Mouse (Mus musculus): Measurements from ENCODE around the gene Heatr3.
"Not testable (repeated sequence)": the region's sequence is repeated elsewhere in the genome, so short reads cannot be mapped to it uniquely, and the experiment has no call there.

The Heatr3 gene

GRCm38 (mm10) chr8:88198551-88198944 lies 60.9 kb downstream of the Heatr3 start:
- Histone ChIP-seq H3K4me1 (replicated peaks; ENCODE audit: low read depth, low read length) (peaks cover 25% of the 10 kb centered on the region), H3K36me3 (ENCODE audit: insufficient read depth, low read length) (peaks cover 30% of the 10 kb centered on the region), H3K9me3 (ENCODE audit: low read length) (no peaks in the 10 kb centered on the region), H3K4me3 (replicated peaks; ENCODE audit: low read length) (peak overlapping the region; percentile 87), H3K27me3 (ENCODE audit: insufficient read depth, low read length) (peaks cover 3% of the 10 kb centered on the region; the same call in 1 of the 2 replicates)
- no peak for TF ChIP-seq POU5F1 (IDR thresholded peaks at IDR 0.05; ENCODE audit: borderline replicate concordance, low read length)
- TF ChIP-seq NANOG (IDR thresholded peaks at IDR 0.05; ENCODE audit: borderline replicate concordance, low read length), result no peak
- no peak for TF ChIP-seq CTCF (conservative IDR thresholded peaks at IDR 0.05; ENCODE audit: low read length)

GRCm38 (mm10) chr8:88198945-88199571 lies 61.4 kb downstream of the Heatr3 start, which contains the start of gene Tent4b:
Gene Tent4b (plus strand): TSS chr8:88199213.
- Histone ChIP-seq H3K9me3 (ENCODE audit: low read length) (no peaks in the 10 kb centered on the region), H3K4me3 (replicated peaks; ENCODE audit: low read length) (peak within 1 kb of the TSS; percentile 87), H3K27me3 (ENCODE audit: insufficient read depth, low read length) (peaks cover 3% of the 10 kb centered on the region; the same call in 1 of the 2 replicates), H3K36me3 (ENCODE audit: insufficient read depth, low read length) (peaks cover 36% of the 10 kb centered on the region), H3K4me1 (replicated peaks; ENCODE audit: low read depth, low read length) (peaks cover 26% of the 10 kb centered on the region)
- no peak for TF ChIP-seq NANOG (IDR thresholded peaks at IDR 0.05; ENCODE audit: borderline replicate concordance, low read length)
- TF ChIP-seq POU5F1 (IDR thresholded peaks at IDR 0.05; ENCODE audit: borderline replicate concordance, low read length), result no peak
- TF ChIP-seq CTCF (conservative IDR thresholded peaks at IDR 0.05; ENCODE audit: low read length), result no peak

- H3K4me1 ChIP-seq (replicated peaks; ENCODE audit: low read depth, low read length), result peaks cover 35% of the 10 kb centered on the region
- H3K9me3 ChIP-seq (ENCODE audit: low read length), result no peaks in the 10 kb centered on the region
- H3K27me3 ChIP-seq (ENCODE audit: insufficient read depth, low read length), result peaks cover 3% of the 10 kb centered on the region; the same call in 1 of the 2 replicates
- peaks cover 44% of the 10 kb centered on the region for H3K36me3 ChIP-seq (ENCODE audit: insufficient read depth, low read length)
- H3K4me3 ChIP-seq (replicated peaks; ENCODE audit: low read length), result peak overlapping the region; percentile 87
- TF ChIP-seq NANOG (IDR thresholded peaks at IDR 0.05; ENCODE audit: borderline replicate concordance, low read length) (no peak), CTCF (conservative IDR thresholded peaks at IDR 0.05; ENCODE audit: low read length) (no peak), POU5F1 (IDR thresholded peaks at IDR 0.05; ENCODE audit: borderline replicate concordance, low read length) (no peak)
Measured at GRCm38 (mm10) chr8:88199700-88200601, 62.3 kb downstream of the Heatr3 start.

- peaks cover 52% of the 10 kb centered on the region for H3K36me3 ChIP-seq (ENCODE audit: insufficient read depth, low read length)
- peak overlapping the region; percentile 87 for H3K4me3 ChIP-seq (replicated peaks; ENCODE audit: low read length)
- TF ChIP-seq CTCF (conservative IDR thresholded peaks at IDR 0.05; ENCODE audit: low read length) (no peak), POU5F1 (IDR thresholded peaks at IDR 0.05; ENCODE audit: borderline replicate concordance, low read length) (no peak), NANOG (IDR thresholded peaks at IDR 0.05; ENCODE audit: borderline replicate concordance, low read length) (no peak)
- peaks cover 3% of the 10 kb centered on the region; the same call in 1 of the 2 replicates for H3K27me3 ChIP-seq (ENCODE audit: insufficient read depth, low read length)
- peaks cover 44% of the 10 kb centered on the region for H3K4me1 ChIP-seq (replicated peaks; ENCODE audit: low read depth, low read length)
- H3K9me3 ChIP-seq (ENCODE audit: low read length), result no peaks in the 10 kb centered on the region
Measured at GRCm38 (mm10) chr8:88200724-88201495, 63.3 kb downstream of the Heatr3 start.

- H3K4me1 ChIP-seq (replicated peaks; ENCODE audit: low read depth, low read length), result peaks cover 48% of the 10 kb centered on the region
- H3K4me3 ChIP-seq (replicated peaks; ENCODE audit: low read length), result no peak overlapping the region
- TF ChIP-seq POU5F1 (IDR thresholded peaks at IDR 0.05; ENCODE audit: borderline replicate concordance, low read length), result no peak
- TF ChIP-seq NANOG (IDR thresholded peaks at IDR 0.05; ENCODE audit: borderline replicate concordance, low read length), result no peak
- no peak for TF ChIP-seq CTCF (conservative IDR thresholded peaks at IDR 0.05; ENCODE audit: low read length)
- H3K9me3 ChIP-seq (ENCODE audit: low read length), result no peaks in the 10 kb centered on the region
- peaks cover 58% of the 10 kb centered on the region for H3K36me3 ChIP-seq (ENCODE audit: insufficient read depth, low read length)
- peaks cover 3% of the 10 kb centered on the region; the same call in 1 of the 2 replicates for H3K27me3 ChIP-seq (ENCODE audit: insufficient read depth, low read length)
Measured at GRCm38 (mm10) chr8:88201641-88202040, 64.0 kb downstream of the Heatr3 start.

GRCm38 (mm10) chr8:88206016-88206415 lies 68.4 kb downstream of the Heatr3 start:
- H3K36me3 ChIP-seq (ENCODE audit: insufficient read depth, low read length), result peaks cover 67% of the 10 kb centered on the region
- no peak for TF ChIP-seq NANOG (IDR thresholded peaks at IDR 0.05; ENCODE audit: borderline replicate concordance, low read length)
- no peak for TF ChIP-seq POU5F1 (IDR thresholded peaks at IDR 0.05; ENCODE audit: borderline replicate concordance, low read length)
- TF ChIP-seq CTCF (conservative IDR thresholded peaks at IDR 0.05; ENCODE audit: low read length), result no peak
- H3K4me3 ChIP-seq (replicated peaks; ENCODE audit: low read length), result no peak overlapping the region; the same call in 1 of the 2 replicates

GRCm38 (mm10) chr8:88207121-88207821 lies 69.6 kb downstream of the Heatr3 start:
- H3K27me3 ChIP-seq (ENCODE audit: insufficient read depth, low read length), result no peaks in the 10 kb centered on the region
- no peaks in the 10 kb centered on the region for H3K9me3 ChIP-seq (ENCODE audit: low read length)
- TF ChIP-seq POU5F1 (IDR thresholded peaks at IDR 0.05; ENCODE audit: borderline replicate concordance, low read length), result no peak
- no peak for TF ChIP-seq NANOG (IDR thresholded peaks at IDR 0.05; ENCODE audit: borderline replicate concordance, low read length)
- peaks cover 45% of the 10 kb centered on the region for H3K4me1 ChIP-seq (replicated peaks; ENCODE audit: low read depth, low read length)
- H3K4me3 ChIP-seq (replicated peaks; ENCODE audit: low read length), result no peak overlapping the region
- peaks cover 61% of the 10 kb centered on the region for H3K36me3 ChIP-seq (ENCODE audit: insufficient read depth, low read length)

More at GRCm38 (mm10) chr8:88206016-88206415, 68.4 kb downstream of the Heatr3 start:
- Histone ChIP-seq H3K27me3 (ENCODE audit: insufficient read depth, low read length) (no peaks in the 10 kb centered on the region), H3K9me3 (ENCODE audit: low read length) (no peaks in the 10 kb centered on the region), H3K4me1 (replicated peaks; ENCODE audit: low read depth, low read length) (peaks cover 52% of the 10 kb centered on the region)

GRCm38 (mm10) chr8:88209930-88210827 lies 72.5 kb downstream of the Heatr3 start:
- H3K27me3 ChIP-seq (ENCODE audit: insufficient read depth, low read length); H3K4me3 ChIP-seq (replicated peaks; ENCODE audit: low read length); H3K9me3 ChIP-seq (ENCODE audit: low read length): not testable (repeated sequence)
- Histone ChIP-seq H3K4me1 (replicated peaks; ENCODE audit: low read depth, low read length) (peaks cover 48% of the 10 kb centered on the region), H3K36me3 (ENCODE audit: insufficient read depth, low read length) (peaks cover 32% of the 10 kb centered on the region)
